Mouse (Mus musculus) urinary bladder, postnatal 0 days (tissue): ENCODE measurements around the gene Tle3. TPM values are rescaled to one million over a fixed set of nuclear protein-coding genes. Genes with fewer than 3 reads are reported as not detected.

Experiments used
- polyA plus RNA-seq: library from polyadenylated mRNA; unstranded; fragments of >200 nt; fragmentation: Nextera tagmentation; extraction: Ambion mirVana; gene quantifications from 2 replicates; pipeline ENCODE4 v1.2.1, GENCODE M21; 2015

Gene Tle3
- polyA plus RNA-seq, result 7.4 and 9.2 TPM in 2 replicates

DNA sequence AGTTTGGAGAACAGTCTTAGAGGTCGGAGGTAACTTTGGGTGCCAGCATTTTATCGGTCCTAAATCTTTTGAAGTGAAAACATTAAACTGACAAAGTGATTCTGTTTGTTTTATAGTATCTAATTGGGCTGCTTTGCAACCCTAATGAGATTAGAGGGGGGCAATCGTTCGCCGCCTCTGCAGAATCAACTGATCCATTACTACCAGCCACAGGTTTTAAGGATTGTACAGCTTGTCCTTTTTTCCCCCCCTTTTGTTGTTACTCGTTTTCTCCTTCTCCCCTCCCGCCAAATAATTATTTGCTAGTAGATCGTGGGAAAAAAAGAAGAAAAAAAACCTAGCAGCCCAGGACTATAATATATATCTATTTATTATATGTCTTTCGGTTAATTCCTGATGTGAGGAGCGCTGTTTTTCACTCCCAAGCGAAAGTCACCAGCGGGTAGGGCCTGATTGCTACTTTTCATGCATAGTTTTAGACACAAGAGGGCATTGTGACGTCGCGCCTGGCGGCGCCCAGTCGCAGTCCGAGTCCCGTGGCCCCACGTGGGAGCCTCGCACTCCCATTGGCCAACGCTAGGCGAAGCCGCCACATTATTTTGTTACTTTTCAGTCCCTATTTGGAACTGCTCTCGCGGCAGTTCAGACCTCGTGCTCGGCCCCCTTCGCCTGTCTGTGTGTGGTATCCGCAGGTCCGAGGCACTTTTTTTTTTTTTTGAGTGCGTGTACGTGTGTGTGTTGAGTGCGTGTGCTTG is at the start of gene Tle3:
TSS of gene Tle3 (plus strand) at position 612 of the 755 bp plus-strand sequence.

